Mouse (Mus musculus): ENCODE results near the gene Plp2.

Gene Plp2

DNA sequence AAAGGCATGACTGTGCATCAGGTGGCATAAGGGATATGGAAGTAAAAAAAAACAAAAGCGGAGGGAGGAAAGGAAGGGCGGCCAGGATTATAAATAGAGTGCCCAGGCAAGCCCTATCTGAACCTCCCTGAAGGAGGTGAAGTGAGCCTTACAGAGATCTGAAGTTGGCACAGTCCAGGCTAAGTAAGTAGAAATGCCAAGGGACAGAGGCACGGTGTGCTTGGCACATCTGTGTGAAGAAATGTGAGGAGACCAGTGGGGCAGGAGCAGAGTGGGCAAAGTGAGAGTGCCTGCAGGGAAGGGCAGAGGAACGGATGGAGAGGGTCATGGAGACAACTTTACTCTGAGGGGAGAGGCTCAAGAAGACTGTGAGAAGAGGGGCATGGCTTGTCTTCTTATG, 10.1 kb downstream of the Plp2 start:
- DNase-seq = no peak

DNA sequence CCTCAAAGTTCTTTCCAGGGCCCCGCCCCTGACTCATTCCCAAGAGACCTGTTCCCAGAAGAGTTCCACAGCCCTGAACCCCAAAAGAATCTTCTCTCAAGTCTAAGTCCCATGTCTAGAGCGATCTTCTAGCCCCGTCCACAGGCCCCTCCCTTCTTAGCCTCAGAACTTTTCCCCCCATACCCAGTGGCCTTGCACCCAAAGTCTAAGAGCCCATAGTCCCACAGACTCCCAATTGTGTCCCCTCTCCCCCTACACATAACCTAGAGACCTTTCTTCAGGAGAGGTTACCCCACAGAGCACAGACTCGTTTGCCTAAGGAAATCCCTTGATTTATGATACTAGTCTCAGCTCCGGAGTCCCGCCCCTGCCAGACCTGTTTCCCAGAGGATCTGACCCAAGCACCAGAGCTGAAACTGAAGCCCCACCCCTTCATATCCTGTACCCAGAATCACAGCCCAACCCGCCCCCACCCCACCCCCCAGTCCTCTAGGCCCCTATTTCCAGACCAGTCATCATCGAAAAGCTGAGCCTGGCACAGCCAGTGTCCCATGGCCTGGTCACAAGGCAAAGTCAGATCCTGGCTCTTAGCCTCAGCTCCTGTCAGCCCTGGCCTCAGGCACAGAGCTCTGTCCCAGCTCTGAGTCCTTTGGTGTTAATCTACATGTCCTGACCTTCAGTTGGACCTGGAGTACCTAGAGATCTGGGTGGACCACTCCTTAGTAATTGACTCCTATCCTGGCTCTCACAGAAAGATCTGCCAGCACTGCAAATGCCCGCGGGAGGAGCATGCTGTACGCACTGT, 12.2 kb downstream of the Plp2 start:
- no peak for DNase-seq

DNA sequence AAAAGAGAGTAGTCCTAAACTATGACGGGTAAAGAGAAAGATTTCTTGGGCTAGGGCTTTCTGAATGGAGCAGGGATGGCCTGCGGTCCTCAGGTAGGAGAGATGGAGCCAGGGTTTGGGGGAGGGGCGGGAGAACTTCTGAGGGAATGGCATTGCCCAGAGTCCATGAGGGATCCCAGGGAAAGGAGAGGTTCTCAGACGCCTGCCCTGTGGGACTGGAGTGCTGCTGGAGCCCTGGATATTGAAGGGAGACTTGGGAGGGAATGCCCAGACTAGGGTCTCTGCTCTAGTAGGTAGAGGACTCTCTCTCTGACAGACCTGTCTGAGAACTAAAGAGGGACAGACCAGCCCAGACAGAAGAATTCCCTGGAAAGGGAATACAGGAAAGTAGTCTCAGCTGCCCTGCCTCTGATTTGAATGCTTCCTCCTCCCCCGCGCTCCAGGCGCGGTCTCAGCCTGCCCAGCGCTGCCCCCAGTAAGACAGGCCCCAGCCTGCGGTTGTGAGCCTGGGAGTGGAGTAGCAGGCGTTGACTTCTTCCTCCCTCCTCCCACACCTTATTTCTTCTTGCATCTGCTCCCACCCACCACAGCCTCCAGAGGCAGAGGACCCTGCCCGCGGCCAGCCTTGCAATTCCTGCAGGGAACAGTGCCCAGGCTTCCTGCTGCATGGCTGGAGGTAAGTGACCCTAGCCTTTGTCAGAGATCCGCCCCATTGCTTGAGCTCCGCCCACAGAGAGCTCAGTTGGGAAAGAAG, 13.0 kb downstream of the Plp2 start:
- DNase-seq = peak in 1 of 2 experiments; percentile 28

DNA sequence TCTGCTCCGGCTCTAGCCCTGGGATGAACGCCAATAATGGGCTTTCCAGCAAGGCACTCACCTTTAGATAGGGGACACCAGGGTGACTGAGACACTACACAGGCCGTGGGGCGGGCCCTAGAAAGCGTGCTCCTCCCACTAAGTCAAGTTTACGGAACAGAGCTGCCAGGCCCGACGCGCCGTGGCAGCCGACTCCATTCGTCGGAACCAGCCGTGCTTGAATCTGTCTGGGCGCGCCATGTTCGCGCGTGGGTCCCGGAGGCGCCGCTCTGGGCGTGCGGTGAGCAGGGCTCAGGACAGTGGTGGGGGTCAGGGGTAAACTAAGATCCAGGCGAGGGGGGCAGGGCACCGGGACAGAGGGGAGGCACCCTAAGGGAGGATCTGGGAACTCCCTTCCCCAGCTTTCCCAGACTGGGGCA, 14.0 kb downstream of the Plp2 start, which contains the start of gene Prickle3:
Gene Prickle3, plus strand, starts transcription at position 40 of the 419 bp plus-strand sequence.
- peak; percentile 58 to 77 for DNase-seq

DNA sequence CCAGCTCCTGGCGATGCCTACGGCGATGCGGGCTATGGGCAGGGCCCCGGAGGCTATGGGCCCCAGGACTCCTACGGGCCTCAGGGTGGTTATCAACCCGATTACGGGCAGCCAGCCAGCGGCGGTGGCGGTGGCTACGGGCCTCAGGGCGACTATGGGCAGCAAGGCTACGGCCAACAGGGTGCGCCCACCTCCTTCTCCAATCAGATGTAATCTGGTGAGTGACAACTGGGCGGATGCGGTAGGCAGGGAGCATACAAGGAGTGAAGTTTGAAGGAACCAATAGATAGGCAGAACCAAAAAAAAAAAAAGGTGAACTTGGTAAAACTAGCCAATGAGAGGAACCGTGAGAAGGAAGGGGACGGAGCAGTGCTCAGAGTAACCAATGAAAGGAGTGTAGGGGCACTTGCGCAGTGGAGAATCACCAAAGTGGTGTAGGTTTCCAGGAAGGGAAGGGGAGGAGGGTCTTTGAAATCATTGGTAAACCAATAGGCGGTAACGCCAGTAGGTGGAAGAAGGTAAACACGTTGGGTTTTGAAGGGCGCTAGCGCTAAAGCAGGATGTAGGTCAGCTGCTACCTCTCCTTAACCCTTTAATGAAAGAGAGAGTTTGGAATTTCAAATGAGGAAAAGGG, 22.4 kb downstream of the Plp2 start:
- peak; percentile 70 to 72 for DNase-seq

DNA sequence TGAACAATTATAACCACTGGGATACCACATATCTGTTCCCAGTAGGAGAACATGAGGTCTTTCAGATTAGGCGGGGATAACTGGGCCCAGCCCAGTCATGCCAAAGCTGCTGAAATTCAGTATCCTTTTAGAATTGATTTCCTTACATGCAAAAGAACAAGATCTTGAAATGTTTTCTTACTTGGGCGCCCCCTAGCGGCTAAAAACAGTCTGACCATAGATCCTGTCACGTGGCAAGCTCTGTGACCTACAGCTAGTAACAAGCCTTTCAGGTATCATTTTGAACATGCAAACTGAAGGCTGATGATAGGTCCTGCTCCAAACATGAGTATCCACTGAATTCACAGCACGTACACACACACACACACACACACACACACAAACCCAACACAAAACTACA, 25.8 kb downstream of the Plp2 start:
- DNase-seq = peak; percentile 86 to 91

DNA sequence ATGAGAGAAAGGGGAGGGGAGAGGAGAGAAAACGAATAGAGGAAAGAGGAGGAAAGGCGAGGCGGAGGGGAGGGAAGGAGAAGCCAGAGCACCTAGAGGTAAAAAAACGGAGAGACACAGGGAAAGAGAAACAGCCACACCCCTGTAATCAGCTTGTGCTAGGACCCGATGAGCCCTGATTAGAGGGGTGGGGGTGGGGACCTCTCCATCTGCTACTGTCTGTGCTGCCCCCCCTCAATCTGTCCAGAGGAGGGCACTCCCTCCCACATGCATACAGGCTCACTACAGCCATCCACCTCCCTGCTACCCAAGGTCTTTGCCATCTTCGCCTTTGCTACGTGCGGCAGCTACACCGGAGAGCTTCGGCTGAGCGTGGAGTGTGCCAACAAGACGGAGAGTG, 30.4 kb downstream of the Plp2 start:
- DNase-seq = peak; percentile 41 to 47

GRCm38 (mm10) chrX:7639536-7640325, 31.5 kb downstream of the Plp2 start:
- peak; percentile 59 to 67 for DNase-seq

DNA sequence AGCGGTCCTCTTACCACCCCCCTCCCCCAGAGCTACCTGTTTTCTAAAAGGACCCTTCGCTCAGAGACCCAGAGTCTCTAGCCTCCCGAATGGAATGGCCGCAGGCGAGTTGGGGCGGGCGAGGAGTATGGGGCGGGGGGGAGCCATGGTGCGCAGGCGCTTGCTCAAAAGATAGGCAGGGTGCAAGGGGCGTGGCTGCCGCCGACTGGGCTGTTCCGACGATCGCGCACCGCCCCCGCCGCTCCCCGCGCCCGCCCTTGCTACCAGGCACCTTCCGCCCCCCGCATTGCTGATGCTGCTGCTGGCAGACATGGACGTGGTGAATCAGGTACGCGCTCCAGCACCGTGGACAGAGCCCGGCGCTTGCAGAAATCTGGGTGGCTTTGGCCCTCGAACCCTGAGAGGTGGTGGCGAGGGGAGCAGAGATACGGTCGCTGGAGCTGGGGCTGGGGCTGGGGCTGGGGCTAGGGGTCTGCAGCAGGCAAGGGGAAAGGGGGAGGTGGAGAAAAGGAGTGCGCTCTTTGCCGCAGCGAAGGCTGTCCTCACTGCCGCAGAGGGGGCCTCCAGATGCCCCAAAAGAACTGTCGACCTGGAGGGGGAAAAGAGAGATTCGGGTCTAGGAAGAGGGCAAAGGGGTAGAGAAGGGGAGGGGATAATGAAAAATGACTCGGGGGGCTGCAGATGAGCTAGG, 32.6 kb downstream of the Plp2 start, which contains the start of gene Syp:
Gene Syp, plus strand, starts transcription at position 71 of the 691 bp plus-strand sequence.
- peak; percentile 96 to 97 for DNase-seq

DNA sequence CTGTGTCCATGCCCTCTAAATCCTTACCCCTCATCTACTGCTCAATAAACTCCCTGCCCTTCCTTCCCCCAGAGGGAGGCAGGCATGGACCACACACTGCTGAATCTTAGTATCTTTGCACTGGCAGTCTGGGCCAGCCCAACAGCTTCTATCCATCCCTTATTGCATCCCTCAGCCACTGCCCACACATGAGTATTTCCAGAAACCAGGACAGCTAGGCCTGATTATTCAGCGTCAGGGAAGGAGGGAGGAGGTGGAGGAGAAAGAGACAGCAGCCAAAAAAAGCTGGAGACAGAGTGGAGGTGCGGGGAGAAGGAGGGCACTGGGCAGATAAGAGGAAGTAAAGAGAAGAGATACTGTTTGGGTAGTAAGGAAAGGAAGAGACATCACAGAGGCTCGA, 36.1 kb downstream of the Plp2 start:
- no peak for DNase-seq

- no peak for DNase-seq
Measured at GRCm38 (mm10) chrX:7632560-7632959, 38.6 kb downstream of the Plp2 start.
